Mouse (Mus musculus) heart, adult 2 months (tissue): ENCODE results near the gene Cldn4.

Experiments
- CTCF ChIP-seq: fragments of 200-600 bp; IDR thresholded peaks from 2 replicates; pipeline ENCODE4 v1.8.1; 2022; ENCODE audit warnings: antibody characterized with exemption, mild to moderate bottlenecking, moderate library complexity
- EP300 ChIP-seq: fragments of 200-500 bp; IDR thresholded peaks from 2 replicates; pipeline ENCODE4 v1.6.1; 2011; ENCODE audit warnings: low read depth, low read length, control low read depth; ENCODE audit not compliant: insufficient read depth
- POLR2A ChIP-seq: fragments of 200-500 bp; IDR thresholded peaks from 2 replicates; pipeline ENCODE4 v1.6.1; 2011; ENCODE audit warnings: mild to moderate bottlenecking, low read depth, low read length, control low read depth; ENCODE audit not compliant: insufficient read depth

DNA sequence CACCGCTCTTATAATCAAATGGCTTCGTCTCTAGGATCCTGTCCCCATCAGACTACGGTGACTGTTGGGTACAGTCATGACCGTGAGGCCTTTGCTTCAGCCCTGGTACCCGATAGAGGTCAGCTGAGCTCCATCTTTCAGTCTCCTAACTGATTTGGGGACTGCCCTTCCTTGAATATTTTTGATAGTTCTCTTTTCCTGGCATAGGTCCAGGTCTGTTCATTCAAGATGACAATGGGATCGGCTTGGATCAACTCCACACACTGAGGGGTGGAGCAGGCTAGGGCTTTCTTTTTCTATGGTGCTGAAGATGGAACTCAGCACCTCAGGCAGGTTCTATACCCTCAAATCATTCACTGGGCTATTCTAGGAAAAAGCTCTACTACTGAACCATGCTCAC lies 10.7 kb downstream of the Cldn4 start:
- no peak for TF ChIP-seq CTCF
- no peak for TF ChIP-seq POLR2A
- no peak for TF ChIP-seq EP300
